Mouse (Mus musculus): ENCODE measurements at regions not wholly inside any gene's neighbourhood (a gene's known extent, or its start where the extent isn't known, plus 50 kb on each side); places are given as distances from the start of the nearest gene placed in this dataset.

DNA sequence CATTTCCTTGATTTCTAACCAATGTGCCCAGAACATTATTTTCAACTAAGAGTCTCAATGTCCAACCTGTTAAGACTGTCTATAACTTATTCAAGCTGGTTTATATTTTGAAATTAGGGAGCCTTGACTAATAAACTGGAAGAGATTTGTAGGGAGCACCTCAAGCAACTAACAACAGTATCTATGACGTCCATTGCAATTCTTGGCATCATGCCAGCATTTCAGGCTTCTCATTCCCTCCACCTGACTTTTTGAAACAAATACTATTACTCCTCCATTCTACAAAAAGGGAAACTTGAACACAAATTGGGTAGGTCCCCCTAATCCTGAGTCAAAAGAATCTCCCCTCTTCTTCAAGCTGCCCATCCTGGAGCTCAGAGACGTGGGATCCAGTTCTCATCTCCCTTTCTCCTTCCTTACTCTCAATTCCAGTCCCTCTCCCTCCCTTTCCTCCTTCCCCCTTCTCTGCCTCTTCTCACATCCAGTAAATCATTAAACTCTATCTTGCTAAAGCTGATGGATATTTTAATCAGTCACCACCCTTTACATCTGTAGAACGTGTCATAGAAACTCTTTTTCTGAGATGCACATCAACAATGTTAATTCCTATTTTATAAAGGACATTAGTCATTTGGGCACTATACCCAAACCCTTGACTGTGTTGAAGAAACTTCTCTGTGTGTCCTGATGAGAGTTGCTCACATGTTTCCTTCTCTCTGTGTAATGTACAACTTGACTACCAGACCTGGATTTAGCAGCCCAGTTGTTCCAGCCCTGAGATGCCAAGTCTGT, 50.4 kb upstream of the Nampt start:
- no peak for TF ChIP-seq USF1 (IDR thresholded peaks at IDR 0.05; ENCODE audit: low read depth)
- TF ChIP-seq CTCF (IDR thresholded peaks at IDR 0.05; ENCODE audit: control insufficient read depth, insufficient read depth, insufficient read length) = no peak
- TF ChIP-seq MYOG (IDR thresholded peaks at IDR 0.05; ENCODE audit: control insufficient read depth, extremely low read depth, insufficient read length) = no peak
- no peak for TF ChIP-seq MAX (IDR thresholded peaks at IDR 0.05)
- no peak for TF ChIP-seq CEBPB (IDR thresholded peaks at IDR 0.05; ENCODE audit: low read depth)
- TF ChIP-seq FOSL1 (IDR thresholded peaks at IDR 0.05; ENCODE audit: insufficient read depth, low read length, poor library complexity, severe bottlenecking) = no peak
- TF ChIP-seq MYOD1 (IDR thresholded peaks at IDR 0.05; ENCODE audit: control insufficient read depth, insufficient read length, low read depth) = no peak
